Comparison of ENCODE assay signal across 22 mouse cellular contexts in genomic region chr10:84539651-84540050, GRCm38 (mm10). TPM values are rescaled to one million over a fixed set of nuclear protein-coding genes. Genes with fewer than 3 reads are reported as not detected.
A peak's percentile ranks its signal among the peaks of the same experiment; 100 is the strongest.
DNase-seq lines count a peak whose midpoint lies in the region; ATAC-seq lines count a peak whose summit lies in the region.
"Had no signal": no experiment of that assay in that cellular context is flagged by ENCODE, and none has a peak within 500 bp of the region (broad histone marks: within the 10 kb centered on the region; RNA-seq: fewer than 3 reads in every experiment).

No protein-coding gene starts in this region.

- no peak overlapping the region for H3K4me3 ChIP-seq in forebrain, embryonic 11.5 days (ENCODE audit: low read depth, low read length)
- no peak overlapping the region for H3K4me3 ChIP-seq in forebrain, embryonic 10.5 days
- peak overlapping the region; percentile 8 for H3K4me3 ChIP-seq in megakaryocyte, embryonic 14.5 days (replicated peaks)
- no peak overlapping the region for H3K4me3 ChIP-seq in midbrain, embryonic 11.5 days (ENCODE audit: low read depth, low read length)
- no peak overlapping the region for H3K4me3 ChIP-seq in midbrain, embryonic 10.5 days

- no peak overlapping the region for H3K4me2 ChIP-seq in forebrain, embryonic 11.5 days (ENCODE audit: low read depth, low read length, severe bottlenecking)
- H3K4me2 ChIP-seq in midbrain, embryonic 11.5 days = no peak overlapping the region

- no peaks in the 10 kb centered on the region for H3K27me3 ChIP-seq in forebrain, embryonic 11.5 days (ENCODE audit: control insufficient read depth, insufficient read depth, low read length)
- H3K27me3 ChIP-seq in forebrain, embryonic 10.5 days (ENCODE audit: poor library complexity, severe bottlenecking) = no peaks in the 10 kb centered on the region
- H3K27me3 ChIP-seq in megakaryocyte, embryonic 14.5 days (replicated peaks) = peaks cover 44% of the 10 kb centered on the region
- no peaks in the 10 kb centered on the region for H3K27me3 ChIP-seq in midbrain, embryonic 11.5 days (ENCODE audit: control insufficient read depth, insufficient read depth, low read length)
- H3K27me3 ChIP-seq in midbrain, embryonic 10.5 days (ENCODE audit: low read depth, poor library complexity, severe bottlenecking) = no peaks in the 10 kb centered on the region
- H3K27me3 ChIP-seq: CH12.LX, Patski had no signal

- peak; percentile 18 for DNase-seq in forebrain, embryonic 11.5 days (ENCODE audit: low spot score)
- DNase-seq in forebrain, embryonic 10.5 days (ENCODE audit: extremely low spot score, low spot score) = no peak
- DNase-seq in heart, adult 11 months = peak; percentile 86
- DNase-seq in heart, postnatal 4 days = no peak
- DNase-seq in midbrain, embryonic 11.5 days (ENCODE audit: low spot score, missing footprints) = peak; percentile 60
- DNase-seq in midbrain, embryonic 10.5 days (ENCODE audit: low spot score) = no peak
- DNase-seq: adrenal gland, adult 2 months; adrenal gland, adult 8-10 months; adrenal gland, postnatal 10 days; adrenal gland, postnatal 14 days; adrenal gland, postnatal 25 days; adrenal gland, postnatal 36 days; B cell, adult 2 months; cerebellum, adult 11 months; cerebellum, adult 11-12 months had no signal

- H3K4me1 ChIP-seq in forebrain, embryonic 11.5 days (replicated peaks; ENCODE audit: control insufficient read depth, insufficient read depth, low read length) = no peaks in the 10 kb centered on the region
- peaks cover 13% of the 10 kb centered on the region for H3K4me1 ChIP-seq in forebrain, embryonic 10.5 days
- peaks cover 26% of the 10 kb centered on the region for H3K4me1 ChIP-seq in megakaryocyte, embryonic 14.5 days
- H3K4me1 ChIP-seq in midbrain, embryonic 11.5 days (ENCODE audit: control insufficient read depth, insufficient read depth, low read length) = peaks cover under 1% of the 10 kb centered on the region
- H3K4me1 ChIP-seq in midbrain, embryonic 10.5 days = peaks cover 13% of the 10 kb centered on the region

- WGBS in forebrain, embryonic 11.5 days = 94% methylated on average over 6 of the region's 6 CpGs
- 90% methylated on average over 6 of the region's 6 CpGs for WGBS in forebrain, embryonic 10.5 days
- WGBS in midbrain, embryonic 11.5 days = 88% methylated on average over 6 of the region's 6 CpGs
- 93% methylated on average over 6 of the region's 6 CpGs for WGBS in midbrain, embryonic 10.5 days

- ATAC-seq in forebrain, embryonic 11.5 days (replicated peaks; ENCODE audit: low FRiP score) = no peak
- no peak for ATAC-seq in megakaryocyte, adult 5-6 weeks (ENCODE audit: poor library complexity, severe bottlenecking)
- no peak for ATAC-seq in midbrain, embryonic 11.5 days (ENCODE audit: low FRiP score)
- ATAC-seq: activated CD4-positive, CD25-positive, alpha-beta regulatory T cell, adult 4 months; CD4-positive, CD25-positive, alpha-beta regulatory T cell, adult 4 months; Patski had no signal

- no peaks in the 10 kb centered on the region for H3K9me3 ChIP-seq in forebrain, embryonic 11.5 days (ENCODE audit: control insufficient read depth, low read length)
- no peaks in the 10 kb centered on the region for H3K9me3 ChIP-seq in forebrain, embryonic 10.5 days
- H3K9me3 ChIP-seq in megakaryocyte, embryonic 14.5 days = no peaks in the 10 kb centered on the region
- H3K9me3 ChIP-seq in midbrain, embryonic 11.5 days (ENCODE audit: control insufficient read depth, low read length) = no peaks in the 10 kb centered on the region
- H3K9me3 ChIP-seq in midbrain, embryonic 10.5 days (replicated peaks) = no peaks in the 10 kb centered on the region
- H3K9me3 ChIP-seq: G1E had no signal

- H3K27ac ChIP-seq in forebrain, embryonic 11.5 days (ENCODE audit: low read depth, low read length) = no peak overlapping the region
- no peak overlapping the region for H3K27ac ChIP-seq in forebrain, embryonic 10.5 days
- no peak overlapping the region for H3K27ac ChIP-seq in midbrain, embryonic 11.5 days (ENCODE audit: low read depth, low read length)
- H3K27ac ChIP-seq in midbrain, embryonic 10.5 days (replicated peaks) = no peak overlapping the region

- no peak overlapping the region for H3K9ac ChIP-seq in forebrain, embryonic 11.5 days (ENCODE audit: low read length)
- H3K9ac ChIP-seq in midbrain, embryonic 11.5 days (ENCODE audit: low read length) = no peak overlapping the region

- H3K36me3 ChIP-seq in forebrain, embryonic 11.5 days (ENCODE audit: control insufficient read depth, insufficient read depth, low read length) = no peaks in the 10 kb centered on the region
- H3K36me3 ChIP-seq in forebrain, embryonic 10.5 days (replicated peaks) = no peaks in the 10 kb centered on the region
- no peaks in the 10 kb centered on the region for H3K36me3 ChIP-seq in megakaryocyte, embryonic 14.5 days (replicated peaks; ENCODE audit: low read length)
- H3K36me3 ChIP-seq in midbrain, embryonic 11.5 days (ENCODE audit: control insufficient read depth, insufficient read depth, low read length) = no peaks in the 10 kb centered on the region
- H3K36me3 ChIP-seq in midbrain, embryonic 10.5 days = no peaks in the 10 kb centered on the region
- H3K36me3 ChIP-seq: G1E had no signal

RNA-seq across cellular contexts. Expression of gene Ckap4, which starts 5.8 kb away (rescaled TPM):
- polyA plus RNA-seq in forebrain, embryonic 11.5 days (2014; fragmentation: Nextera tagmentation; extraction: Ambion mirVana) = 68.0 and 77.4 TPM in 2 replicates
- 50.5 and 50.7 TPM in 2 replicates for polyA plus RNA-seq in forebrain, embryonic 10.5 days (2016; fragmentation: Nextera tagmentation; extraction: Ambion mirVana)
- total RNA-seq in heart, postnatal 4 days (2021) = 100 to 1,000 TPM; 111 to 115 TPM
- polyA plus RNA-seq in megakaryocyte, embryonic 14.5 days (2012; ENCODE audit: insufficient read depth, low replicate concordance) = 1.5 and 2.5 TPM in 2 replicates
- total RNA-seq in megakaryocyte, adult 5-6 weeks (2015) = 122 and 125 TPM in 2 replicates
- total RNA-seq in megakaryocyte, adult 5-6 weeks (2017) = 115 TPM in 2 replicates
- polyA plus RNA-seq in midbrain, embryonic 11.5 days (2014; fragmentation: Nextera tagmentation; extraction: Ambion mirVana) = 83.6 and 89.2 TPM in 2 replicates
- 66.1 and 69.7 TPM in 2 replicates for polyA plus RNA-seq in midbrain, embryonic 10.5 days (2016; fragmentation: Nextera tagmentation; extraction: Ambion mirVana)

RNA-seq across cellular contexts. Expression of gene Tcp11l2, which starts 36.8 kb away (rescaled TPM):
- polyA plus RNA-seq in forebrain, embryonic 11.5 days (2014; fragmentation: Nextera tagmentation; extraction: Ambion mirVana) = 4.9 and 5.1 TPM in 2 replicates
- 2.0 and 2.6 TPM in 2 replicates for polyA plus RNA-seq in forebrain, embryonic 10.5 days (2016; fragmentation: Nextera tagmentation; extraction: Ambion mirVana)
- 10 to 100 TPM; 26.4 to 33.4 TPM for total RNA-seq in heart, postnatal 4 days (2021)
- 0.15 TPM in 1 of 2 replicates, not detected in the other for polyA plus RNA-seq in megakaryocyte, embryonic 14.5 days (2012; ENCODE audit: insufficient read depth, low replicate concordance)
- 54.8 and 59.3 TPM in 2 replicates for total RNA-seq in megakaryocyte, adult 5-6 weeks (2015)
- 29.7 and 36.1 TPM in 2 replicates for total RNA-seq in megakaryocyte, adult 5-6 weeks (2017)
- 9.4 and 10.7 TPM in 2 replicates for polyA plus RNA-seq in midbrain, embryonic 11.5 days (2014; fragmentation: Nextera tagmentation; extraction: Ambion mirVana)
- polyA plus RNA-seq in midbrain, embryonic 10.5 days (2016; fragmentation: Nextera tagmentation; extraction: Ambion mirVana) = 2.8 and 5.8 TPM in 2 replicates

Comparison
In these comparisons a context has a peak if more than half of its experiments do, and no peak if none do; other contexts are left out.
1. DNase-seq: peak in forebrain, embryonic 11.5 days (single experiment), heart, adult 11 months (single experiment) and midbrain, embryonic 11.5 days (single experiment); none in forebrain, embryonic 10.5 days (single experiment), heart, postnatal 4 days (single experiment) and midbrain, embryonic 10.5 days (single experiment).
2. RNA of gene Ckap4, which starts 5.8 kb away (polyA plus RNA-seq): 83.6 to 89.2 TPM in midbrain, embryonic 11.5 days, 68.0 to 77.4 TPM in forebrain, embryonic 11.5 days, 66.1 to 69.7 TPM in midbrain, embryonic 10.5 days and 50.5 to 50.7 TPM in forebrain, embryonic 10.5 days; 1.5 to 2.5 TPM in megakaryocyte, embryonic 14.5 days; every median in the first group is over 10 times any median in the second.